Mouse (Mus musculus): ENCODE measurements around the gene Zfp467. TPM values are rescaled to one million over a fixed set of nuclear protein-coding genes. Genes with fewer than 3 reads are reported as not detected.

Gene Zfp467
- polyA plus RNA-seq, 1 experiment, result 9.0 TPM

DNA sequence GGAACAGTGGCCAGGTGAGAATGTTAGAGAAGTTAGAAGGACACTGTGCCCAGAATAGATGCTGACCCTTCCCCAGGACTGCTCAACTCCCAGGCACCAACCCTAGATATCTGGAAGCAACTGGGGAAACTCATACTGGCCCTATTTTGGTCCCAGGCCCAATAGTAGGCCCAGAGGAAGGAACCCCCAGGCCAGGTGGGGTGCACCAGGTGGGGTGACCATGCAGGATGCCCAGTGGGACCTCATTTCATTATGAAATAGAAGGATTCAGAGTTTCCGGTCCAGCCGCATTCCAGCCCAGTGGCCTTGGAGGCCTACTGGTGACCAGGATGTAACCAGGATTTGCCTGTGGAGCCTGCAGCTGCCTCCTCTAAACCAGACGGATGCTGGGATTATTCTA lies 1.3 kb upstream of the Zfp467 start:
- WGBS, result 85% methylated on average over 3 of the region's 3 CpGs
- Histone ChIP-seq H3K4me3 (replicated peaks; ENCODE audit: control insufficient read depth, low read depth, low read length) (no peak overlapping the region), H3K4me1 (ENCODE audit: control insufficient read depth, insufficient read depth, low read length) (peaks cover 2% of the 10 kb centered on the region; the same call in 1 of the 2 replicates), H3K27ac (ENCODE audit: control insufficient read depth, insufficient read depth, low read depth, low read length, poor library complexity) (no peak overlapping the region)
- TF ChIP-seq CTCF (IDR thresholded peaks at IDR 0.05; ENCODE audit: control insufficient read depth, insufficient read depth, low read length), result no peak
- no peak for TF ChIP-seq POLR2A (IDR thresholded peaks at IDR 0.05; ENCODE audit: borderline replicate concordance, control insufficient read depth, low read depth, low read length)

DNA sequence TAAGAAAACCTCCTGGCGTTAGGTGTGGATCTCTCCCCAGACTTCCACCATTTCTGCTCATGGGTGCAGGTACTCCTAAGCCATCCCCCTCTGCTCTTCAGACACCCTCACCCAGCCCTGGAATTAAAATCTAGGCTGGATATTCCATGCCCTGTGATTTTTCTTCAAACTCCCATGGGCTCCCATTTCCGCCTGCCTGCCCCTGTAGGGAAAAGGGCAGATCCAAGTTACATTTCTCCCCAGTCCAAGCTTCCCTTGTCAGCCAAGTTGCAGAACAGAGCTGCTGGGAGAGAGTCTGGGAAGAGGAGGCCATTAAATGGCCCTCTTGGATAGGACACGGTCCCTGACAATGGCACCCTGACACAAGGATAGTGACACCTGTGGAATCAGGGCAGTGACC lies 631 bp upstream of the Zfp467 start:
- WGBS, result 48% methylated on average over 3 of the region's 3 CpGs
- H3K4me3 ChIP-seq (replicated peaks; ENCODE audit: control insufficient read depth, low read depth, low read length), result no peak overlapping the region
- H3K27ac ChIP-seq (ENCODE audit: control insufficient read depth, insufficient read depth, low read depth, low read length, poor library complexity), result no peak overlapping the region
- peaks cover 2% of the 10 kb centered on the region; the same call in 1 of the 2 replicates for H3K4me1 ChIP-seq (ENCODE audit: control insufficient read depth, insufficient read depth, low read length)
- TF ChIP-seq CTCF (IDR thresholded peaks at IDR 0.05; ENCODE audit: control insufficient read depth, insufficient read depth, low read length) (no peak), POLR2A (IDR thresholded peaks at IDR 0.05; ENCODE audit: borderline replicate concordance, control insufficient read depth, low read depth, low read length) (no peak)

DNA sequence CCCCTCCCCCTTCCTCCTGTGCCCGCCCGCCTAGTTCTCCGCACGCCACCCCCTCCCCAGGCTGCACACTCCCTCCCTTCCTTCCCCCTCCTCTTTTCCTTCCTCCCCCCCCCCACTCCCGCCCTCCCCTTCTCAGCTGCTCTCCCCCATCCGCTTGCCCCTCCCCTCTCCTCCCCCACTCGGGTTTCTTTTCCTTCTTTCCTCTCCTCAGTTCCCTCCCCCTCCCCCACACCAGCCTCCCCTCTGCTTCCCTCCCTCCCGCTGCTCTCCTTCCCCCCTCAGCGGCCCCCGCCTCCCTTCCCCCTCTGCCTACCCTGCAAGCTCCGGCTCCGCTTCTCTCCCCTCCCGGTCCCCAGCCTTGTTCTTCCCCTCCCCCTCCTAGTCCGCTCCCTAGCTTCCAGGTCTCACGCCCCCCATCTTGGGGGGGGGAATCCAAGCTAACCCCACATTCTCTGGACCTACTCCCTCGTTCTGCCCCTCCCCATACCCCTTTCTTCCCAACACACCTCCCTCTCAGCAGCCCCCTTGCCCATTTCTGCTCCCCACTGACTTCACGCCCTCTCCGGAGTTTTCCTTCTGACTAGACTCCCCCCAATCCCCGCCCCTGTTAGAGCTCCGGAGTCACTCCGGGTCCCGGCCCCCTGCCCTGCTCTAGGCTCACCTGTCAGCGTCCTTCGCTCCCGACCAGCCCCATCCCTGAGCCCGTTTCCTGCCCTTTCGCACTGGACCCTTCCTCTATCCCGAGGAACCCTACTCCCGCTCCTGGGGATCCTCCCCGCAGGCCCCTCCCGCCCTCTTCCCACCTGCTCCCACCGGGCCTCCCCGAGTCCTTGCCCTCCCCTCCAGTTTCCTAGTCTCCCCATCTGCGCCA lies 1.1 kb downstream of the Zfp467 start:
- WGBS, result 2% methylated on average over 32 of the region's 34 CpGs
- Histone ChIP-seq H3K4me1 (ENCODE audit: control insufficient read depth, insufficient read depth, low read length) (peaks cover 2% of the 10 kb centered on the region; the same call in 1 of the 2 replicates), H3K27ac (ENCODE audit: control insufficient read depth, insufficient read depth, low read depth, low read length, poor library complexity) (peak overlapping the region; percentile 63), H3K4me3 (replicated peaks; ENCODE audit: control insufficient read depth, low read depth, low read length) (peak overlapping the region; percentile 70)
- TF ChIP-seq POLR2A (IDR thresholded peaks at IDR 0.05; ENCODE audit: borderline replicate concordance, control insufficient read depth, low read depth, low read length) (no peak), CTCF (IDR thresholded peaks at IDR 0.05; ENCODE audit: control insufficient read depth, insufficient read depth, low read length) (no peak)

GRCm38 (mm10) chr6:48443592-48444309 lies 1.9 kb downstream of the Zfp467 start:
- Histone ChIP-seq H3K4me1 (ENCODE audit: control insufficient read depth, insufficient read depth, low read length) (peaks cover 2% of the 10 kb centered on the region; the same call in 1 of the 2 replicates), H3K27ac (ENCODE audit: control insufficient read depth, insufficient read depth, low read depth, low read length, poor library complexity) (no peak overlapping the region; the same call in 1 of the 2 replicates), H3K4me3 (replicated peaks; ENCODE audit: control insufficient read depth, low read depth, low read length) (peak overlapping the region; percentile 55)
- 0 out of 2 replicates have a peak, but pooled peaks have one; percentile 5 for TF ChIP-seq POLR2A (IDR thresholded peaks at IDR 0.05; ENCODE audit: borderline replicate concordance, control insufficient read depth, low read depth, low read length)
- TF ChIP-seq CTCF (IDR thresholded peaks at IDR 0.05; ENCODE audit: control insufficient read depth, insufficient read depth, low read length), result no peak
- WGBS, result 7% methylated on average over 18 of the region's 19 CpGs

- H3K27ac ChIP-seq (ENCODE audit: control insufficient read depth, insufficient read depth, low read depth, low read length, poor library complexity), result no peak overlapping the region
- 67% methylated on average over 14 of the region's 14 CpGs for WGBS
- no peak for TF ChIP-seq CTCF (IDR thresholded peaks at IDR 0.05; ENCODE audit: control insufficient read depth, insufficient read depth, low read length)
- no peak for TF ChIP-seq POLR2A (IDR thresholded peaks at IDR 0.05; ENCODE audit: borderline replicate concordance, control insufficient read depth, low read depth, low read length)
- H3K4me1 ChIP-seq (ENCODE audit: control insufficient read depth, insufficient read depth, low read length), result peaks cover 2% of the 10 kb centered on the region; the same call in 1 of the 2 replicates
- no peak overlapping the region for H3K4me3 ChIP-seq (replicated peaks; ENCODE audit: control insufficient read depth, low read depth, low read length)
Measured at GRCm38 (mm10) chr6:48440306-48441014, 5.2 kb downstream of the Zfp467 start.

DNA sequence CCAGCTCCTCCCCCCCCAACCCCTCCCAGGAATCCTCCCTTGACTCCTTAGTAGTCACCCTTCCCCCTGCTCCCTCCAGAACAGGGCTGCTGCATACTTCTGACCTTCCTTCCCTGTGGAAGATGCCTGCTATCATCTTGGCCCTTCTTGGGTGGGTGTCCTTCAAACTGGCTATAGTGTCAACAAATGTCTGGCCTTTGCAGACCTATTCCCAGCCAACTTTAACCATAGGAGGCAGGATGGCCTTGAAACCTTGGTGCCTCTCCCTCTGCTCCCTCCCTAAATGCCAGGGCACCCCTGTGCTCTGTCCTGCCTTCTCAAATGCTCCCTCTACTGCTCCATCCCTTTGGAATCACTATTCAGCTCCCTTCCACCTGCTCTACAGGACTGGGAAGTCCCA lies 6.0 kb downstream of the Zfp467 start:
- TF ChIP-seq POLR2A (IDR thresholded peaks at IDR 0.05; ENCODE audit: borderline replicate concordance, control insufficient read depth, low read depth, low read length) (no peak), CTCF (IDR thresholded peaks at IDR 0.05; ENCODE audit: control insufficient read depth, insufficient read depth, low read length) (no peak)

DNA sequence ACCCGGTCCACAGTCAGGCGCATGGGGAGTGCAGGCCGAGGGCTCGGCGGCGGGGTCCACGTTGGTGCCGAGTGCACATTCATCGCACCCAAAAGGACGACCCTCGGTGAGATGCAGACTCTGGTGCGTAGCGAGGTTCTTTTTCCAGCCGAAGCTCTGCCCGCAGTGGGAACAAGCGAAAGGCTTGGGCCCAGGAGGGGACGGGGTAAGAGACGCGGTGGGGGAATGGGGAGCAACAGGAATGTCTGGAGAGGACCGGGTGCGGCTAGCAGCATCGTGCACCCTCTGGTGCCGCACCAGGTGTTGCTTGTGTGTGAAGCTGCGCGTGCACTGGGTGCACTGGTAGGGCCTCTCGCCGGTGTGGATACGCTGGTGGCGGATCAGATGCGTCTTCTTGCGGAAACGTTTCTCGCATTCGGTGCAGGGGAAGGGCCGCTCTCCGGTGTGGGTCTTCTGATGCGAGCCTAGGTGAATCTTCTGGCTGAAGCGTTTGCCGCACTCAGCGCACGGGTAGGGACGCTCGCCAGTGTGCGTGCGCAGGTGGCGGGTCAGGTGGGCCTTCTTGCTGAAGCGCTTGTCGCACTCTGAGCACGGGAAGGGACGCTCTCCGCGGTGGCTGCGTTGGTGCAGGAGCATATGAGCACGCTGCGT lies 7.0 kb downstream of the Zfp467 start:
- 93% methylated on average over 55 of the region's 55 CpGs for WGBS
- no peak for TF ChIP-seq CTCF (IDR thresholded peaks at IDR 0.05; ENCODE audit: control insufficient read depth, insufficient read depth, low read length)
- TF ChIP-seq POLR2A (IDR thresholded peaks at IDR 0.05; ENCODE audit: borderline replicate concordance, control insufficient read depth, low read depth, low read length), result no peak
- peaks cover 2% of the 10 kb centered on the region; the same call in 1 of the 2 replicates for H3K4me1 ChIP-seq (ENCODE audit: control insufficient read depth, insufficient read depth, low read length)

More for the DNA sequence above, 6.0 kb downstream of the Zfp467 start:
- Histone ChIP-seq H3K4me3 (replicated peaks; ENCODE audit: control insufficient read depth, low read depth, low read length) (no peak overlapping the region), H3K4me1 (ENCODE audit: control insufficient read depth, insufficient read depth, low read length) (peaks cover 2% of the 10 kb centered on the region; the same call in 1 of the 2 replicates), H3K27ac (ENCODE audit: control insufficient read depth, insufficient read depth, low read depth, low read length, poor library complexity) (no peak overlapping the region)

More for the DNA sequence above, 7.0 kb downstream of the Zfp467 start:
- no peak overlapping the region for H3K4me3 ChIP-seq (replicated peaks; ENCODE audit: control insufficient read depth, low read depth, low read length)
- no peak overlapping the region for H3K27ac ChIP-seq (ENCODE audit: control insufficient read depth, insufficient read depth, low read depth, low read length, poor library complexity)
